Mouse (Mus musculus): ENCODE data around the gene Pecr. TPM values are rescaled to one million over a fixed set of nuclear protein-coding genes. Genes with fewer than 3 reads are reported as not detected.

Gene Pecr
- polyA plus RNA-seq, 1 experiment from 2014 or later: 14.5 TPM

- no peak overlapping the region for H3K4me3 ChIP-seq (ENCODE audit: low read depth, low read length)
- no peaks in the 10 kb centered on the region for H3K27me3 ChIP-seq (ENCODE audit: control insufficient read depth, insufficient read depth, low read length)
- WGBS: 83% methylated on average over 2 of the region's 2 CpGs
- ATAC-seq (ENCODE audit: low FRiP score) (no peak), DNase-seq (ENCODE audit: low spot score, missing footprints) (no peak)
- no peaks in the 10 kb centered on the region for H3K9me3 ChIP-seq (ENCODE audit: control insufficient read depth, low read length)
- H3K4me2 ChIP-seq: no peak overlapping the region
- no peaks in the 10 kb centered on the region for H3K36me3 ChIP-seq (ENCODE audit: control insufficient read depth, insufficient read depth, low read length)
- no peak overlapping the region for H3K9ac ChIP-seq (ENCODE audit: low read length)
- no peaks in the 10 kb centered on the region for H3K4me1 ChIP-seq (ENCODE audit: control insufficient read depth, insufficient read depth, low read length)
- H3K27ac ChIP-seq (ENCODE audit: low read depth, low read length): no peak overlapping the region
Measured at GRCm38 (mm10) chr1:72218626-72219025, 65.5 kb downstream of the Pecr start.

- ATAC-seq (ENCODE audit: low FRiP score) (no peak), DNase-seq (ENCODE audit: low spot score, missing footprints) (no peak)
- Histone ChIP-seq H3K4me1 (ENCODE audit: control insufficient read depth, insufficient read depth, low read length) (no peaks in the 10 kb centered on the region), H3K4me3 (ENCODE audit: low read depth, low read length) (no peak overlapping the region), H3K36me3 (ENCODE audit: control insufficient read depth, insufficient read depth, low read length) (no peaks in the 10 kb centered on the region), H3K9me3 (ENCODE audit: control insufficient read depth, low read length) (no peaks in the 10 kb centered on the region), H3K4me2 (no peak overlapping the region), H3K27ac (ENCODE audit: low read depth, low read length) (no peak overlapping the region), H3K27me3 (ENCODE audit: control insufficient read depth, insufficient read depth, low read length) (no peaks in the 10 kb centered on the region), H3K9ac (ENCODE audit: low read length) (no peak overlapping the region)
- WGBS: 81% methylated on average over 7 of the region's 7 CpGs
Measured at GRCm38 (mm10) chr1:72216761-72217160, 67.4 kb downstream of the Pecr start.

- Histone ChIP-seq H3K4me3 (ENCODE audit: low read depth, low read length) (no peak overlapping the region), H3K27ac (ENCODE audit: low read depth, low read length) (no peak overlapping the region), H3K4me2 (no peak overlapping the region), H3K36me3 (ENCODE audit: control insufficient read depth, insufficient read depth, low read length) (no peaks in the 10 kb centered on the region), H3K9ac (ENCODE audit: low read length) (no peak overlapping the region), H3K9me3 (ENCODE audit: control insufficient read depth, low read length) (no peaks in the 10 kb centered on the region), H3K4me1 (ENCODE audit: control insufficient read depth, insufficient read depth, low read length) (peaks cover 8% of the 10 kb centered on the region; the same call in 1 of the 2 replicates), H3K27me3 (ENCODE audit: control insufficient read depth, insufficient read depth, low read length) (peaks cover 7% of the 10 kb centered on the region)
- ATAC-seq (ENCODE audit: low FRiP score) (no peak), DNase-seq (ENCODE audit: low spot score, missing footprints) (no peak)
- 82% methylated on average over 4 of the region's 4 CpGs for WGBS
Measured at GRCm38 (mm10) chr1:72215174-72215573, 68.9 kb downstream of the Pecr start.

- no peak overlapping the region for H3K27ac ChIP-seq (ENCODE audit: low read depth, low read length)
- no peaks in the 10 kb centered on the region for H3K9me3 ChIP-seq (ENCODE audit: control insufficient read depth, low read length)
- DNase-seq (ENCODE audit: low spot score, missing footprints) (no peak), ATAC-seq (ENCODE audit: low FRiP score) (no peak)
- H3K4me2 ChIP-seq: no peak overlapping the region
- peaks cover 7% of the 10 kb centered on the region for H3K27me3 ChIP-seq (ENCODE audit: control insufficient read depth, insufficient read depth, low read length)
- no peak overlapping the region for H3K4me3 ChIP-seq (ENCODE audit: low read depth, low read length)
- H3K9ac ChIP-seq (ENCODE audit: low read length): no peak overlapping the region
- WGBS: 62% methylated on average over 7 of the region's 7 CpGs
- no peaks in the 10 kb centered on the region for H3K36me3 ChIP-seq (ENCODE audit: control insufficient read depth, insufficient read depth, low read length)
- peaks cover 8% of the 10 kb centered on the region; the same call in 1 of the 2 replicates for H3K4me1 ChIP-seq (ENCODE audit: control insufficient read depth, insufficient read depth, low read length)
Measured at GRCm38 (mm10) chr1:72214470-72214961, 69.6 kb downstream of the Pecr start.

- Histone ChIP-seq H3K36me3 (ENCODE audit: control insufficient read depth, insufficient read depth, low read length) (no peaks in the 10 kb centered on the region), H3K27ac (ENCODE audit: low read depth, low read length) (no peak overlapping the region), H3K9ac (ENCODE audit: low read length) (no peak overlapping the region), H3K9me3 (ENCODE audit: control insufficient read depth, low read length) (no peaks in the 10 kb centered on the region), H3K27me3 (ENCODE audit: control insufficient read depth, insufficient read depth, low read length) (peaks cover 7% of the 10 kb centered on the region), H3K4me3 (ENCODE audit: low read depth, low read length) (no peak overlapping the region), H3K4me1 (ENCODE audit: control insufficient read depth, insufficient read depth, low read length) (peaks cover 8% of the 10 kb centered on the region; the same call in 1 of the 2 replicates), H3K4me2 (no peak overlapping the region)
- no peak for DNase-seq (ENCODE audit: low spot score, missing footprints)
- ATAC-seq (ENCODE audit: low FRiP score): no peak
- WGBS: 92% methylated on average over 3 of the region's 3 CpGs
Measured at GRCm38 (mm10) chr1:72213954-72214353, 70.2 kb downstream of the Pecr start.

- Histone ChIP-seq H3K4me1 (ENCODE audit: control insufficient read depth, insufficient read depth, low read length) (peaks cover 8% of the 10 kb centered on the region; the same call in 1 of the 2 replicates), H3K27me3 (ENCODE audit: control insufficient read depth, insufficient read depth, low read length) (peaks cover 7% of the 10 kb centered on the region), H3K36me3 (ENCODE audit: control insufficient read depth, insufficient read depth, low read length) (no peaks in the 10 kb centered on the region), H3K9me3 (ENCODE audit: control insufficient read depth, low read length) (no peaks in the 10 kb centered on the region), H3K4me3 (ENCODE audit: low read depth, low read length) (peak within 1 kb of the TSS; percentile 71), H3K27ac (ENCODE audit: low read depth, low read length) (no peak within 1 kb of the TSS), H3K4me2 (peak within 1 kb of the TSS; percentile 97), H3K9ac (ENCODE audit: low read length) (peak within 1 kb of the TSS; percentile 77)
- DNase-seq (ENCODE audit: low spot score, missing footprints): peak; percentile 95
- ATAC-seq (ENCODE audit: low FRiP score): peak; percentile 87
- WGBS: under 1% methylated on average over 89 of the region's 89 CpGs
Measured at GRCm38 (mm10) chr1:72211701-72212699, 72.1 kb downstream of the Pecr start, which contains the start of gene Mreg. TSS of gene Mreg (minus strand) at chr1:72212307.

GRCm38 (mm10) chr1:72210803-72211679 is 73.1 kb downstream of the Pecr start:
- peak; percentile 92 for DNase-seq (ENCODE audit: low spot score, missing footprints)
- Histone ChIP-seq H3K9me3 (ENCODE audit: control insufficient read depth, low read length) (no peaks in the 10 kb centered on the region), H3K4me3 (ENCODE audit: low read depth, low read length) (peak overlapping the region; percentile 71), H3K4me1 (ENCODE audit: control insufficient read depth, insufficient read depth, low read length) (peaks cover 8% of the 10 kb centered on the region; the same call in 1 of the 2 replicates), H3K4me2 (peak overlapping the region; percentile 97), H3K27ac (ENCODE audit: low read depth, low read length) (no peak overlapping the region), H3K9ac (ENCODE audit: low read length) (peak overlapping the region; percentile 77; the same call in 1 of the 2 replicates), H3K27me3 (ENCODE audit: control insufficient read depth, insufficient read depth, low read length) (peaks cover 7% of the 10 kb centered on the region), H3K36me3 (ENCODE audit: control insufficient read depth, insufficient read depth, low read length) (no peaks in the 10 kb centered on the region)
- 24% methylated on average over 17 of the region's 17 CpGs for WGBS
- no peak for ATAC-seq (ENCODE audit: low FRiP score)

All from midbrain, embryonic 11.5 days (tissue).